In the genomic region with DNA sequence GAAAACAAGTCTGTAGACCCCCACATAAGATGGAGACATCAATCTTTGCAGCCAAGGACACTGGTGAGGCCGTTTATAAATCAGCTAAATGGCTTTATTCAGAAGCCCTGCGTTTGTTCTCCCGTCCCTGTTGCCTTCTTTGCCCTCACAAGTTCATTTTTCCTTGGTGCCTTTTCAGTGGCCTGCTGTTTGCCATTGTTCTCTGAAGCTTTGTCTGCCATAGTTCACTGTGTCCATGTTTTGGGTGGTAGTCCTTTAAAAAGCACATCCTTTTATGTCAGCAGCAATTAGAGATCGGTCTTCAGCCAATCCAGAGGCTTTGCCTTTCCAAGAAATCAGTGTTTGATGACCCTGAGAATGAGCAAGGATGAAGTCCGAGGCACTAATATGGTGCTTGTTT, we compare ENCODE assay signal across 20 mouse cellular contexts.
DNase-seq lines count a peak whose midpoint lies in the region; ATAC-seq lines count a peak whose summit lies in the region.
"Had no signal": no experiment of that assay in that cellular context is flagged by ENCODE, and none has a peak within 500 bp of the region (broad histone marks: within the 10 kb centered on the region; RNA-seq: fewer than 3 reads in every experiment).

No protein-coding gene starts in this region.

- H3K4me2 ChIP-seq in hindbrain, embryonic 13.5 days: no peak overlapping the region
- H3K4me2 ChIP-seq in neural tube, embryonic 11.5 days (ENCODE audit: low read depth): no peak overlapping the region
- H3K4me2 ChIP-seq: embryonic facial prominence, embryonic 13.5 days; forebrain, embryonic 12.5 days; heart, embryonic 11.5 days; heart, embryonic 15.5 days; hindbrain, embryonic 15.5 days had no signal

- no peak overlapping the region for H3K27ac ChIP-seq in hindbrain, embryonic 10.5 days
- no peak overlapping the region for H3K27ac ChIP-seq in hindbrain, embryonic 13.5 days
- no peak overlapping the region for H3K27ac ChIP-seq in neural tube, embryonic 11.5 days (ENCODE audit: low read depth, low read length)
- H3K27ac ChIP-seq: embryonic facial prominence, embryonic 13.5 days; forebrain, embryonic 12.5 days; heart, adult 2 months; heart, embryonic 15.5 days; hindbrain, embryonic 15.5 days had no signal

- peak; percentile 10 for DNase-seq in hindbrain, embryonic 10.5 days (ENCODE audit: low spot score)
- DNase-seq in Muller cell, postnatal 12 days (ENCODE audit: inconsistent ontology term): peak; percentile 18
- DNase-seq in embryo, embryonic 10.5 days (ENCODE audit: low spot score): peak; percentile 59
- peak; percentile 46 for DNase-seq in neural tube, embryonic 11.5 days (ENCODE audit: low spot score)
- no peak for DNase-seq in MN1 (ENCODE audit: low spot score)
- no peak for DNase-seq in lung, postnatal 14 days
- DNase-seq: adrenal gland, postnatal 10 days; cerebellum, adult 11-12 months; cerebellum, adult 9-10 months; cerebellum, postnatal 25 days; gastrocnemius, postnatal 14 days; heart, adult 2 months; heart, postnatal 14 days had no signal

- H3K27me3 ChIP-seq in hindbrain, embryonic 10.5 days (ENCODE audit: insufficient read depth, poor library complexity, severe bottlenecking): peaks cover 39% of the 10 kb centered on the region
- H3K27me3 ChIP-seq in hindbrain, embryonic 13.5 days: peaks cover 3% of the 10 kb centered on the region; the same call in 1 of the 2 replicates
- H3K27me3 ChIP-seq in neural tube, embryonic 11.5 days (ENCODE audit: control insufficient read depth, insufficient read depth, low read length): no peaks in the 10 kb centered on the region
- H3K27me3 ChIP-seq: embryonic facial prominence, embryonic 13.5 days; forebrain, embryonic 12.5 days; heart, embryonic 15.5 days; hindbrain, embryonic 15.5 days had no signal

- WGBS in hindbrain, embryonic 10.5 days: 35% methylated on average over 5 of the region's 5 CpGs
- 23% methylated on average over 5 of the region's 5 CpGs for WGBS in hindbrain, embryonic 13.5 days
- 30% methylated on average over 5 of the region's 5 CpGs for WGBS in neural tube, embryonic 11.5 days

- no peak overlapping the region for H3K4me3 ChIP-seq in hindbrain, embryonic 10.5 days
- no peak overlapping the region for H3K4me3 ChIP-seq in hindbrain, embryonic 13.5 days
- H3K4me3 ChIP-seq in neural tube, embryonic 11.5 days (ENCODE audit: low read depth, low read length): no peak overlapping the region
- H3K4me3 ChIP-seq: embryonic facial prominence, embryonic 13.5 days; forebrain, embryonic 12.5 days; heart, adult 2 months; heart, embryonic 15.5 days; hindbrain, embryonic 15.5 days had no signal

- H3K9ac ChIP-seq in hindbrain, embryonic 13.5 days: no peak overlapping the region
- H3K9ac ChIP-seq in neural tube, embryonic 11.5 days (ENCODE audit: low read length): no peak overlapping the region
- H3K9ac ChIP-seq: embryonic facial prominence, embryonic 13.5 days; forebrain, embryonic 12.5 days; heart, embryonic 15.5 days; hindbrain, embryonic 15.5 days had no signal

- peaks cover 7% of the 10 kb centered on the region; the same call in 1 of the 2 replicates for H3K36me3 ChIP-seq in hindbrain, embryonic 10.5 days
- peaks cover 14% of the 10 kb centered on the region for H3K36me3 ChIP-seq in hindbrain, embryonic 13.5 days
- H3K36me3 ChIP-seq in neural tube, embryonic 11.5 days (ENCODE audit: control insufficient read depth, insufficient read depth, low read length): no peaks in the 10 kb centered on the region
- H3K36me3 ChIP-seq: forebrain, embryonic 12.5 days; heart, embryonic 15.5 days had no signal

- no peaks in the 10 kb centered on the region for H3K9me3 ChIP-seq in hindbrain, embryonic 10.5 days
- no peaks in the 10 kb centered on the region for H3K9me3 ChIP-seq in hindbrain, embryonic 13.5 days
- no peaks in the 10 kb centered on the region for H3K9me3 ChIP-seq in neural tube, embryonic 11.5 days (ENCODE audit: control insufficient read depth, low read length)
- H3K9me3 ChIP-seq: embryonic facial prominence, embryonic 13.5 days; forebrain, embryonic 12.5 days; heart, embryonic 15.5 days; hindbrain, embryonic 15.5 days had no signal

- ATAC-seq in hindbrain, embryonic 13.5 days (ENCODE audit: low FRiP score): no peak
- peak; percentile 58 for ATAC-seq in neural tube, embryonic 11.5 days (ENCODE audit: insufficient read depth, low FRiP score, low TSS enrichment)
- ATAC-seq: forebrain, embryonic 16.5 days had no signal

- peaks cover 26% of the 10 kb centered on the region for H3K4me1 ChIP-seq in hindbrain, embryonic 10.5 days (replicated peaks)
- H3K4me1 ChIP-seq in hindbrain, embryonic 13.5 days (replicated peaks): peaks cover 5% of the 10 kb centered on the region; the same call in 1 of the 2 replicates
- no peaks in the 10 kb centered on the region for H3K4me1 ChIP-seq in neural tube, embryonic 11.5 days (ENCODE audit: control insufficient read depth, insufficient read depth, low read length)
- H3K4me1 ChIP-seq: embryonic facial prominence, embryonic 13.5 days; heart, embryonic 15.5 days had no signal

Comparison
In these comparisons a context has a peak if more than half of its experiments do, and no peak if none do; other contexts are left out.
1. DNase-seq: peak in hindbrain, embryonic 10.5 days (single experiment), Muller cell, postnatal 12 days (single experiment), embryo, embryonic 10.5 days (single experiment) and neural tube, embryonic 11.5 days (single experiment); none in MN1 (single experiment) and lung, postnatal 14 days (single experiment).